Mouse (Mus musculus) common myeloid progenitor, adult 5-6 weeks (primary cell): ENCODE measurements around the gene Fabp6. TPM values are rescaled to one million over a fixed set of nuclear protein-coding genes. Genes with fewer than 3 reads are reported as not detected.
A peak's percentile ranks its signal among the peaks of the same experiment; 100 is the strongest.

Source experiments
- ATAC-seq: replicated peaks from 2 replicates; pipeline ENCODE4 v1.8.0; 2016; ENCODE audit warnings: low read depth, mild to moderate bottlenecking, moderate TSS enrichment, inconsistent platforms; ENCODE audit not compliant: poor library complexity, severe bottlenecking
- total RNA-seq: library from RNA; stranded (forward); fragments of 200-1000, 187-1606 nt; gene quantifications from 2 replicates; pipeline ENCODE4 v1.2.3, GENCODE M21; 2017

The Fabp6 gene
- total RNA-seq: not detected in 2 replicates

GRCm38 (mm10) chr11:43601440-43601839, at the start of gene Fabp6:
Fabp6 (minus strand) TSS chr11:43601540.
- no peak for ATAC-seq

- ATAC-seq: no peak
Observed at GRCm38 (mm10) chr11:43645286-43645685, 43.9 kb upstream of the Fabp6 start.

- peak; percentile 82 for ATAC-seq
Observed at GRCm38 (mm10) chr11:43643180-43643591, 41.8 kb upstream of the Fabp6 start.

- ATAC-seq: no peak
Observed at GRCm38 (mm10) chr11:43638486-43638885, 37.1 kb upstream of the Fabp6 start.

GRCm38 (mm10) chr11:43636761-43637160, 35.4 kb upstream of the Fabp6 start:
- ATAC-seq: no peak

GRCm38 (mm10) chr11:43633658-43634401, 32.5 kb upstream of the Fabp6 start:
- ATAC-seq: peak; percentile 60

DNA sequence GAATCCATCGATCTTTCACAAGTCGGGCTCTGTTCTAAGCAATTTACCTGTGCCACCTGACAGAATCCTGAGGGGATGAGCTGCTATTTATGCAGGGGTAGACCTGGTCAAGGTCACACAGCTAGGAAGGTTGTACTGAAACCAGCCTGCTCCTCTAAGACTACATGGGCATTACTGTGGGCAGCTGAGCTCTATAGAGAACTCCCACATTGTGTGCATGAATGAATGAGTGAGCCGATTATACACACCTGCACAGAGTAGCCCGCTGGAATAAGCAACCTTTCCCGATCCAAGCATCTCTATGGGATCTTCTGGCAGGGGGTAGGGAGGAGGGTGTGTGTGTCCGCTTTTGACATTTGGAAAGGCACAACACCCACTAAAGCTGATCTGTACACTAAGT, 31.8 kb upstream of the Fabp6 start:
- ATAC-seq: no peak

DNA sequence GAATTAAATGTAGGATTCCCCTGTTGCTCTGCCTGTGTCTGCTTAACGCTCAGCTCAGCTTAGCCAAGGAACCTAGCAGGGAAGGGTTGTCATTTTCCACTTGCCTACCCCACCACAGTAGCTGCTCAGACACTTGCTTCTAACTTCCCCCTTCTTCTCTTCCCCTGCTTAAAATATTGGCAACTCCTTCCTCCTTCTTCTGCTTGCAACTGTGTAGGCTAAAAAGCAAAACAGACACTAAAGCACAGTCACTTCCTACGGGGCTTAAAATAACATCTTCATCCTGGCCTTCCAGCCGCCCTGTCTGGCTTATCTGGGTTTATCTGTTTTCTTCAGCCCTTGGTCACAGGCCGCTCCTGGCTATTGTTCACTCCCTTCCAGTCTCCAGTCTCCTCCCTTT, 31.2 kb upstream of the Fabp6 start:
- ATAC-seq: peak; percentile 81

DNA sequence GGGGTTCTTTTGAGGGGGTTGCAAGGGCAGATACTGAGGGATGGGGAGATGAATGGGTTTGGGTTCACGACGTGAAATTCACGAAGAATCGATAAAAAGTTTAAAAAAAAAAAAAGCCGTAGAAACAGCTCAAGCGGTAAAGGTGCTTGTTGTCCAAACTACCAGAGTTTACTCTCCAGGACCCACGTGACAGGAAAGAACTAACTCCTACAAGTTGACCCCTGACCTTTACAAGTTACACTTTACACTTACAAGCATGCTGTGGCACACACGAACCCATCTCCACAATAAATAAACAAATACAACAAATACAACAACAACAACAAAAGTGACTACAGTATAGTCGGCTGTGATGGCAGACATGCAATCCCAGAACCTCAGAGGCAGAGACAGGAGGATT, 30.3 kb upstream of the Fabp6 start:
- no peak for ATAC-seq

DNA sequence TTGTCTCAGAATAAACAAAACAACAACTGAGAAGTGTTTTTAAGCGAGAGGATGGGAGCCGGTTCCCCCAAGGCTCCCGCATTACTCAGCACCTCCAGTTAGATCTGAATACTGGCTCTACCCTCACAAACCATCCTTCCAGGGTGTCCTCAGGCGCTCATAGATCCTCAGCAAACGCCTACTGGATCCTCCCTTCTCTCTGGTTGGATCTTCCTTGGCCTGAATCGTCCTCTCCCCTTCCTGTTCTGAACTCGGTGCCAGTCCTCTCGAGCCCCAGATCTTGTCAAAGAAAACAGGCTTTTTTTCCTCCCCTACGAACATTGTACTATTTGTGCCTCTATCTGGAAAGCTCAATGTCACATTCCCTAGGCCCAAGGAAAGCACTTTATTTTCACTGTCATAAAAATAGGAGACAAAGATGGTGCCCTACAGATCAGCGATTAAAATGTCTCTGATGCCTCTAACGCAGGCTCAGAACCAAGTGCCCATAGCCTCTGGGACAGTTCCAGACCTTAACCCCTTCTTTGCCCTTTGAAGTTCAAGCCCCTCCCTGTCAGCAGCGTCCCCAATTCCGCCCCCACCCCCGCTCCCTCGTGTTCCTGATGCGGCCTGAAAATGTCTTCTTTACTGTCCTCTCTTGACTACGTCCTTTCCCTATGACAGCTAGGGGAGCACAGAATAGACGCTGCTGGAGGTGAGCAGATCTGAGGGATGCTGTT, 25.7 kb upstream of the Fabp6 start:
- ATAC-seq: no peak

DNA sequence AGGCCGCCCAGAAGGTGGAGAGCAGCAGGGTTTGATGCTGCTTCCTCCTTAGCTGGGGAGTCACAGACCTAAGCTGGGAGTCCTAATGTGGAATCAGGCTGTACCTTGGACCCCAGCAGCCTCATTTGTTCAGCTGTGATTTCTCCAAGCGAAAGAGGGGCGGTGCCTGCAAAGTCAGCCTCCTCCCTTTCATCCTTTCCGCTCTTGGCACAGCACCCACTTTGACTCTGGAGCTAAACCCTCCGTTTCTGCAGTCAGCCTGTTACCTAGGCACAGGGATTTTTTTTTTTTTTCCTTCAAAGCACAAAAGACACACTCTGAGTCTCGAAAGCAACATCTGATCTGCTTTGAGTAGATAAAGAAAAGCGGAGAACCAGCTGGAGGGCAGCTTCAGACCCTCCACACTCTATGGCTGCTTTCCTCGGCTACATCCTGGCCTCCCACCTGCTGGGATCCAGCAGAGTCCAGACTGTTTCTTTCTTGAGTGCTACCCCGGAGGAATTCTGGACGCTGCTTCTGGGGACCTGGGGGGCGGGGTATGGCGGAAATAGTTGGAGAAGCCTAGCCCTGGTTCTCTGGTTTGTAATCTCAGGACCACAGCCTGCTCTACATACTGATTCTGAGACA, 25.1 kb upstream of the Fabp6 start:
- peak; percentile 36; the same call in 1 of the 2 replicates for ATAC-seq

GRCm38 (mm10) chr11:43624341-43624740, 23.0 kb upstream of the Fabp6 start:
- no peak for ATAC-seq

GRCm38 (mm10) chr11:43621769-43622168, 20.4 kb upstream of the Fabp6 start:
- ATAC-seq: no peak

DNA sequence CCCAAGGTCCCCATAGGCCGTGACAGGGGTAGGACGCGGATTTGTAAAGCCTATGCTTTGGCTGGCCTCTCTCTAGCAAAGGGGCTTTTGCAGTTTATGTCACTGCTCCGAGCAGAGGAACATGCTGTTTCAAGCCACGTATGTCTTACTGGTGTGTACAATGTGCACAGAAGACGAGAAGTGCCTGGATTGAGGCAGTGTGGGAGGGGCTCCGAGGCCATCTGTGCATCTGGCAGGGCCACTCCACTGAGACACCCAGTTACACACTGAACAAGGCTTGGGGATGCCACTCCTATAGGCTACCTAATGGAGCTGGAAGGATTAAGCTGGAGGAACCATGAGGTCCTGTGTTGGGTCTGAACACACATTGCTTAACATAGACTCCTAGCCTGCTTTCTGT, 17.1 kb upstream of the Fabp6 start:
- no peak for ATAC-seq

DNA sequence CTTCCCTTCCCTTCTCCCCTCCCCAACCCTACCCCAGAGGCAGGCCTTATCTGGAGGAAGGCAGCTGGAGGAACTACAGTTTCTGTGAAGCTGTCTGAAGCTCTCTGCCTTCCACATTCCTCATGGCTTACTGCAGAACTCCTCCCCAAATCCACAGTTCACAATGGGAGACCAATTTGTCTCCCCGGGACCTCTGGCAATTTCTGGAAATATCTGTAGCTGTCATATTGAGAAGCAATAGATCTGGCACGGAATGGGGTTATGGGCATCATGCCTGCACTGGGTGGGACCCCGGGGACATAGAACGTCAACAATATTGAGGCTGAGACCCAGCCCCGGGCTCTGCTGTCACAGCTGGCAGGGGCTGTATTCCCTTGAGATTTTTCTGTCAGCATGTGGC, 16.6 kb upstream of the Fabp6 start:
- ATAC-seq: no peak

DNA sequence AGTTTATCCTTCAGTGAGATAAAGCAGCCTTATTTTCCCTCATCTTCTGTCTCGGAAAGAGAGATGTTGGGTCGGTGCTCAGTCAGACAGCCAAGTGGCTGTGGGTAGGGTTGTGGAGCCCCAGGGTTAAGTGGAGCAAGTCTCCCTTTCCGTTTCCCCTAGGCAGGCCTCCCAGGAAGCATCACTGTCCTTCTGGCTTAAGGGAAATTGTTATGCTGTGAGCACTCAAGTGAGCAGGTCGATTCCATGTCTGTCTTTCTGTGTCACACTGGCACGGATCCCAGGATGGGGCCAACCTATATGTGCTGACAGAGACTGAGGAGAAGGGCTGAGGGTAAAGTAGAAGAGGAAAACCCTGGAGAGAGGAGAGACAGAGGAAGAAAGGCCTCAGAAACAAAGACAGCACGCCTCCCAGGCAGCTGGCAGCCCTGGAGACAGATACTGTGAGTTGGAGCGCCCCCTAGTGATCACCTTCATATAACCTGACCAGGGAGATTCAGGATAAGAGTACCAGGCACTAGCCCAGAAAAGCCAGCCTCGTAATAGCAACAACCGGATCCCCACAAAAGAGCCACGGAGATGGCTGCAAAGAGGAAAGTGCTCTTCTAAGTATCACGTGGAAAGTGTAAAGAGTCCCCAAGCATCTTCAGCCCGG, 11.6 kb upstream of the Fabp6 start:
- ATAC-seq: peak; percentile 95

DNA sequence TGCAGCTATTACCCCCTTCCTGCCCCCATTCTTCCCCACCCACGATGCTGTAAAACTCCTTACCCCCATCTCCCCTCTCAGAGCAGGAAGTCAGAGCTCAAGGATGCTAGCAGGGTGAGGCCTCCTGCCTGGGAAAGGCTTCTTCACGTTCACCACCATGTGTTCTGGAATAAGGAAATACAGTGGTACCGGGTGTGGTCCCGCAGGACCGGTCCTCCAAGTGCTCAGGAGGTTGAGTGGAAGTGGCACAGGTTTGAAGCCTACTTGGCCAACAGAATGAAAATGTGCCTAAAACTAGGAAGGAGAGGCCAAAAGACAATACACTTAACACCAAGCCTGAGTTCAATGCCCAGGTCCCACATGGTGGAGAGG, 9.3 kb upstream of the Fabp6 start:
- no peak for ATAC-seq

GRCm38 (mm10) chr11:43610006-43610661, 8.8 kb upstream of the Fabp6 start:
- no peak for ATAC-seq

DNA sequence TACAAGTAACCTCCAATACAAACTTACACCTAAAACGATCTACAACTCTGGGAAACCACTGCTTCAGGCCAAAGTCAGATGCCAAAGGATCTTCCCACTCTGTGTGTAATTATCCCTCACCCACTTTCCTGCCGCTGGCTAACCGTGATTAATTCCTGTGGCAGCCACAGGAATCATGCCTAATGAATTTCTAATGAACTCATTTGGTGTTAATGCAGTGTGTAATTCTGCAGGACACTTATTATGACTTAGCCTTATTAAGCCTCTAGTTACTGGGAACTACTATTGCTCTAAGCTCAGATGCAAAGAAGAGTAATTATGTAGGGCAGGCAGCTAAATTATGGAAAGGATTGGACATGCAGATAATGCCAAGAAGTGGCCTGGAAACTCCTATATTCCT, 7.1 kb upstream of the Fabp6 start:
- no peak for ATAC-seq

GRCm38 (mm10) chr11:43605859-43606258, 4.5 kb upstream of the Fabp6 start:
- no peak for ATAC-seq
